Mouse (Mus musculus) embryonic fibroblast, embryonic 13.5 days (primary cell): ENCODE measurements around the gene Tex48.

Experiments used
- CTCF ChIP-seq: IDR thresholded peaks from 2 replicates; pipeline ENCODE4 v1.5.1; 2011; ENCODE audit warnings: mild to moderate bottlenecking, control low read depth, low read length, moderate library complexity, borderline replicate concordance; ENCODE audit not compliant: insufficient read depth
- POLR2A ChIP-seq: IDR thresholded peaks from 2 replicates; pipeline ENCODE4 v1.6.1; 2011; ENCODE audit warnings: low read depth, mild to moderate bottlenecking, control low read depth, low read length, moderate library complexity

DNA sequence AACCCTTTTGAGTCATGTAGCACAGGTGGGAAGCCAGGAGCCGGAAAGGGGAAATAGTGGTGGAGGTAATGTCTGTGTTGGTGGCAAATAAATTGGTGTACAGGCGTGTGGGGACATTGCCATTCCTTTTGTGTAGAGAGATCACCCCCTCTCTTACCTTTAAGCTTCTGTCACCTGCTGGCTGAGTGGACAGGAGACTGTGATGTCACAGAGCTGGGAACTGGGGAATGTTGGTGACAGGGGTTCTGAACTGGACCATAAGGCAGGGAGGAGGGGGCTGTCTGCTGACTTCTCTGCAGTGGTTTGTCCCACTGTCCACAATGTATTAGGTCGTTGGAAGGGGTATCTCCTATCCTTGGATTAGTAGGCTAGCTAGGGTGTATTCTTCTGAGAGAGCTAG is 17.3 kb downstream of the Tex48 start, which contains the start of gene Gm11213:
- TF ChIP-seq CTCF (no peak), POLR2A (no peak)
